Mouse (Mus musculus): ENCODE data around the gene Gstp2. TPM values are rescaled to one million over a fixed set of nuclear protein-coding genes. Genes with fewer than 3 reads are reported as not detected.
"Not testable (repeated sequence)": the region's sequence is repeated elsewhere in the genome, so short reads cannot be mapped to it uniquely, and the experiment has no call there.

Gene Gstp2
- polyA plus RNA-seq, 1 experiment = 12.9 TPM

- Histone ChIP-seq H3K27ac (ENCODE audit: insufficient read depth, low read length) (no peak overlapping the region), H3K4me3 (ENCODE audit: insufficient read depth, low read length) (no peak overlapping the region), H3K4me1 (ENCODE audit: control insufficient read depth, insufficient read depth, low read length) (no peaks in the 10 kb centered on the region)
- TF ChIP-seq POLR2A (IDR thresholded peaks at IDR 0.05; ENCODE audit: extremely low read depth, insufficient read depth, low read length) (no peak), CTCF (IDR thresholded peaks at IDR 0.05; ENCODE audit: extremely low read depth, insufficient read depth, low read length) (no peak)
These were observed 8.8 kb upstream of the Gstp2 start for GRCm38 (mm10) chr19:4054613-4055012.

GRCm38 (mm10) chr19:4052516-4053030 lies 6.8 kb upstream of the Gstp2 start:
- no peak overlapping the region for H3K4me3 ChIP-seq (ENCODE audit: insufficient read depth, low read length)
- H3K4me1 ChIP-seq (ENCODE audit: control insufficient read depth, insufficient read depth, low read length) = no peaks in the 10 kb centered on the region
- no peak overlapping the region for H3K27ac ChIP-seq (ENCODE audit: insufficient read depth, low read length)
- no peak for TF ChIP-seq POLR2A (IDR thresholded peaks at IDR 0.05; ENCODE audit: extremely low read depth, insufficient read depth, low read length)
- TF ChIP-seq CTCF (IDR thresholded peaks at IDR 0.05; ENCODE audit: extremely low read depth, insufficient read depth, low read length) = no peak

GRCm38 (mm10) chr19:4051741-4052515 lies 6.1 kb upstream of the Gstp2 start:
- TF ChIP-seq CTCF (IDR thresholded peaks at IDR 0.05; ENCODE audit: extremely low read depth, insufficient read depth, low read length) = peak; percentile 56; the same call in 1 of the 2 replicates
- no peak for TF ChIP-seq POLR2A (IDR thresholded peaks at IDR 0.05; ENCODE audit: extremely low read depth, insufficient read depth, low read length)
- no peak overlapping the region for H3K27ac ChIP-seq (ENCODE audit: insufficient read depth, low read length)

GRCm38 (mm10) chr19:4051016-4051415 lies 5.2 kb upstream of the Gstp2 start:
- no peak overlapping the region for H3K4me3 ChIP-seq (ENCODE audit: insufficient read depth, low read length)
- H3K4me1 ChIP-seq (ENCODE audit: control insufficient read depth, insufficient read depth, low read length) = no peaks in the 10 kb centered on the region
- H3K27ac ChIP-seq (ENCODE audit: insufficient read depth, low read length) = no peak overlapping the region
- no peak for TF ChIP-seq CTCF (IDR thresholded peaks at IDR 0.05; ENCODE audit: extremely low read depth, insufficient read depth, low read length)
- TF ChIP-seq POLR2A (IDR thresholded peaks at IDR 0.05; ENCODE audit: extremely low read depth, insufficient read depth, low read length) = no peak

More at GRCm38 (mm10) chr19:4051741-4052515, 6.1 kb upstream of the Gstp2 start:
- Histone ChIP-seq H3K4me1 (ENCODE audit: control insufficient read depth, insufficient read depth, low read length) (no peaks in the 10 kb centered on the region), H3K4me3 (ENCODE audit: insufficient read depth, low read length) (no peak overlapping the region)

- H3K4me1 ChIP-seq (ENCODE audit: control insufficient read depth, insufficient read depth, low read length); H3K4me3 ChIP-seq (ENCODE audit: insufficient read depth, low read length); H3K27ac ChIP-seq (ENCODE audit: insufficient read depth, low read length): not testable (repeated sequence)
These were observed 3.2 kb upstream of the Gstp2 start for GRCm38 (mm10) chr19:4049069-4049468.

GRCm38 (mm10) chr19:4047859-4048258 lies 2.0 kb upstream of the Gstp2 start:
- Histone ChIP-seq H3K4me1 (ENCODE audit: control insufficient read depth, insufficient read depth, low read length) (no peaks in the 10 kb centered on the region), H3K4me3 (ENCODE audit: insufficient read depth, low read length) (no peak overlapping the region), H3K27ac (ENCODE audit: insufficient read depth, low read length) (no peak overlapping the region)
- no peak for TF ChIP-seq POLR2A (IDR thresholded peaks at IDR 0.05; ENCODE audit: extremely low read depth, insufficient read depth, low read length)
- peak; percentile 71 for TF ChIP-seq CTCF (IDR thresholded peaks at IDR 0.05; ENCODE audit: extremely low read depth, insufficient read depth, low read length)

GRCm38 (mm10) chr19:4046866-4047254 lies 1.0 kb upstream of the Gstp2 start:
- Histone ChIP-seq H3K27ac (ENCODE audit: insufficient read depth, low read length) (no peak overlapping the region), H3K4me3 (ENCODE audit: insufficient read depth, low read length) (no peak overlapping the region), H3K4me1 (ENCODE audit: control insufficient read depth, insufficient read depth, low read length) (no peaks in the 10 kb centered on the region)
- no peak for TF ChIP-seq CTCF (IDR thresholded peaks at IDR 0.05; ENCODE audit: extremely low read depth, insufficient read depth, low read length)
- no peak for TF ChIP-seq POLR2A (IDR thresholded peaks at IDR 0.05; ENCODE audit: extremely low read depth, insufficient read depth, low read length)

GRCm38 (mm10) chr19:4044109-4044508 lies 1.7 kb downstream of the Gstp2 start:
- not testable (repeated sequence) for H3K27ac ChIP-seq (ENCODE audit: insufficient read depth, low read length); H3K4me3 ChIP-seq (ENCODE audit: insufficient read depth, low read length)

GRCm38 (mm10) chr19:4042124-4042523 lies 3.7 kb downstream of the Gstp2 start:
- H3K4me1 ChIP-seq (ENCODE audit: control insufficient read depth, insufficient read depth, low read length) = peaks cover 2% of the 10 kb centered on the region; the same call in 1 of the 2 replicates
- no peak overlapping the region for H3K4me3 ChIP-seq (ENCODE audit: insufficient read depth, low read length)
- no peak overlapping the region for H3K27ac ChIP-seq (ENCODE audit: insufficient read depth, low read length)
- no peak for TF ChIP-seq POLR2A (IDR thresholded peaks at IDR 0.05; ENCODE audit: extremely low read depth, insufficient read depth, low read length)
- no peak for TF ChIP-seq CTCF (IDR thresholded peaks at IDR 0.05; ENCODE audit: extremely low read depth, insufficient read depth, low read length)

More at GRCm38 (mm10) chr19:4044109-4044508, 1.7 kb downstream of the Gstp2 start:
- H3K4me1 ChIP-seq (ENCODE audit: control insufficient read depth, insufficient read depth, low read length) = not testable (repeated sequence)

GRCm38 (mm10) chr19:4041500-4041899 lies 4.3 kb downstream of the Gstp2 start:
- H3K4me3 ChIP-seq (ENCODE audit: insufficient read depth, low read length); H3K4me1 ChIP-seq (ENCODE audit: control insufficient read depth, insufficient read depth, low read length); H3K27ac ChIP-seq (ENCODE audit: insufficient read depth, low read length): not testable (repeated sequence)

GRCm38 (mm10) chr19:4040941-4041340 lies 4.9 kb downstream of the Gstp2 start:
- not testable (repeated sequence) for H3K4me3 ChIP-seq (ENCODE audit: insufficient read depth, low read length)

More at GRCm38 (mm10) chr19:4040941-4041340, 4.9 kb downstream of the Gstp2 start:
- not testable (repeated sequence) for H3K4me1 ChIP-seq (ENCODE audit: control insufficient read depth, insufficient read depth, low read length); H3K27ac ChIP-seq (ENCODE audit: insufficient read depth, low read length)

All from cortical plate, adult 2 months (tissue).